Mouse (Mus musculus) brain, embryonic 14.5 days (tissue): ENCODE results near the gene C1rl.

Experiments used
- CTCF ChIP-seq: fragments of 200-500 bp; IDR thresholded peaks from 2 replicates; pipeline ENCODE4 v1.5.1; 2012; ENCODE audit warnings: inconsistent platforms, mild to moderate bottlenecking, moderate library complexity, borderline replicate concordance; ENCODE audit not compliant: insufficient read depth, insufficient read length; ENCODE audit errors: extremely low read depth
- POLR2A ChIP-seq: fragments of 200-500 bp; IDR thresholded peaks from 2 replicates; pipeline ENCODE4 v1.6.1; 2012; ENCODE audit warnings: mild to moderate bottlenecking, inconsistent platforms, borderline replicate concordance; ENCODE audit not compliant: poor library complexity, insufficient read depth, insufficient read length, severe bottlenecking; ENCODE audit errors: extremely low read depth

GRCm38 (mm10) chr6:124472801-124473200 lies 20.1 kb upstream of the C1rl start:
- peak; percentile 45; the same call in 1 of the 2 replicates for TF ChIP-seq CTCF
- TF ChIP-seq POLR2A, result no peak
